Mouse (Mus musculus): ENCODE measurements around the gene Camta1.
A peak's percentile ranks its signal among the peaks of the same experiment; 100 is the strongest.

The Camta1 gene

GRCm38 (mm10) chr4:151738875-151739274 is 122.8 kb downstream of the Camta1 start:
- no peak for DNase-seq (ENCODE audit: low spot score in 2 of 2)

DNA sequence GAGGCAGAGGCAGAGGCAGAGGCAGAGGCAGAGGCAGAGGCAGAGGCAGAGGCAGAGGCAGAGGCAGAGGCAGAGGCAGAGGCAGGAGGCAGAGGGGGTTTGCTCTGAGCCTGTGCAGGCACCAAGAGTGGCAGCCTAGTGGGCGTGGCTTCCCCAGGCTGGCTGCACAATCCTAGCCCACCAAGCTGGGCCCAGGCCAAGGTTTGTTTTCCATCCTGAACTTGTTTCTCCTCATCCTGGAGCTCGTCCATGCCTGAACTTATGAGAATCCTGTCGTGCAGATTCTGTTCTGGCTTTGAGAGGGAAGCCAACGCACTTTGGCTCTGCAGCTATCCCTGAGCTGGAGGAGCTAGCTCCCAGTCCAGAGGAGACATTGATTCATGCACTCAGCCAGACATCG is 123.4 kb downstream of the Camta1 start:
- no peak for DNase-seq (ENCODE audit: low spot score in 2 of 2)

GRCm38 (mm10) chr4:151732668-151733067 is 129.0 kb downstream of the Camta1 start:
- DNase-seq (ENCODE audit: low spot score in 2 of 2): no peak

- DNase-seq (ENCODE audit: low spot score in 2 of 2): peak; percentile 25 to 32
These were observed 131.5 kb downstream of the Camta1 start for GRCm38 (mm10) chr4:151730037-151730759.

GRCm38 (mm10) chr4:151729116-151729515 is 132.6 kb downstream of the Camta1 start:
- peak in 1 of 2 experiments; percentile 16 for DNase-seq (ENCODE audit: low spot score in 2 of 2)

DNA sequence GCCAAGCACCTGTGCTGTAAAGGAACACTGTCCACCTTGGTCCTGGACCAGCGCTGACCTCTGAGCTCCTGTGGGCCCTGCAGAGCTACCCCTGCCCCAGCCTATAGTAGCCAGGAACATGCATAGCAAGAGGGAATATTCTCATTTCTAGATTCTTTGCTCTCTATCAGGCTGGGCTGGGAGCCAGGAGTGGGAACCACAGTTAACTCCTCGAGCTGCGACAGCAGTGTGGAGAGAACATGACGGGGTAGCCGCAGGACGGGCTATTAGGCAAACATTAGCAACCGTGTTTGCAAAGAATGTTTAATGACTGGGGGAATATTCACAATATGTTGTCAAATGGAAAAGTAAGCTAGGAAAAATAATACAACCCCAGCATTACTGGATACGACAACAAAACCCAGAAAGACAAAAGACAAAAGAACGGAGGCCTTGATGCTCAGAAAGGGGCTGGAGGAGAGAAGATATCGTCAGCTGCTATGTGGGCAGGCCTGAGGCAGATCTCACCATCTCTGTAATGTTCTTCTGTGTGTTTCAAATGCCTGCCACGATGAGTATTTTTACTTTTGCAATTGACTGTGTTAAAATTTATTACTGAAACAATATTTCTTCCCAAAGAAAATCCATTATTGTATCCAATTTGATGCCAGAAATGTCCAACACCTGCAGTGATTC is 133.1 kb downstream of the Camta1 start:
- no peak for DNase-seq (ENCODE audit: low spot score in 2 of 2)

DNA sequence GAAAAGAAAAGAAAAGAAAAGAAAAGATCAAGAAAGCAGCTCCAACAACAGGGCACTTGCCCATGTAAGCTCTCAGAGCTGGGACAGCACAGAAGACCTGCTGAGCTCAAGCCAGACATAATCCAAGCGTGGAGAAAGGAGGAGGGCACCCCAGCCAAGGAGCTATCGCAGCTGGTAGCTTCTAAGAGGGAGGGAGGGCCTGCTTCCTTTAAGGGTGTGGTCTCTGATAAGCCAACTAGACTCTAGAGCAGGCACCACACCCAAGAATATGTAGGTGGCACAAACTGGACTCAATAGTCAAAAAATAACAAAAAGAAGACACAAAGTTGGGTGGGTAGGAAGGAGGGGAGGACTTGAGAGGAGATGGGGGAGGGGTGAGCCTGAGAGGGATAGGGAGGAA is 135.3 kb downstream of the Camta1 start:
- peak; percentile 8 to 43 for DNase-seq (ENCODE audit: low spot score in 2 of 2)

DNA sequence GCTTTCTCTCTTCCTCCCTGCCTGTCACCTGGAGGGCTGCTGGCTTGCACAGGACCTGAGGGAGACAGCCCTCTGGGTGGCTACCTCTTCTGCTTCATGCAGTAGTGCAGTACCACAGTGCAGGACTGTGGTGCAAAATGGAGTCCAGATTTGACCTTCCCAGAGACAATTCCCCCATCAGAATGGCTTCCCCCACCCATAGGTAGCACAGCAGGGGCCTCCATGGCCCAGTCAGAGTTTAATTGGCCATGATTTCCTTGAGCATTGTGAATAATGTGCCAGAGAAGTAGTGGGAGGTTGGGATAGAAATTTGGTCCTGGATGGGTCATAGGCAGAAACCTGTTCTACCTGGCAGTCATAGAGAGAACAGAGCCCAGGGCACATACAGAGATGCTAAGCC is 136.8 kb downstream of the Camta1 start:
- DNase-seq (ENCODE audit: low spot score in 2 of 2): no peak

- DNase-seq (ENCODE audit: low spot score in 2 of 2): no peak
These were observed 140.8 kb downstream of the Camta1 start for GRCm38 (mm10) chr4:151720722-151721467.

DNA sequence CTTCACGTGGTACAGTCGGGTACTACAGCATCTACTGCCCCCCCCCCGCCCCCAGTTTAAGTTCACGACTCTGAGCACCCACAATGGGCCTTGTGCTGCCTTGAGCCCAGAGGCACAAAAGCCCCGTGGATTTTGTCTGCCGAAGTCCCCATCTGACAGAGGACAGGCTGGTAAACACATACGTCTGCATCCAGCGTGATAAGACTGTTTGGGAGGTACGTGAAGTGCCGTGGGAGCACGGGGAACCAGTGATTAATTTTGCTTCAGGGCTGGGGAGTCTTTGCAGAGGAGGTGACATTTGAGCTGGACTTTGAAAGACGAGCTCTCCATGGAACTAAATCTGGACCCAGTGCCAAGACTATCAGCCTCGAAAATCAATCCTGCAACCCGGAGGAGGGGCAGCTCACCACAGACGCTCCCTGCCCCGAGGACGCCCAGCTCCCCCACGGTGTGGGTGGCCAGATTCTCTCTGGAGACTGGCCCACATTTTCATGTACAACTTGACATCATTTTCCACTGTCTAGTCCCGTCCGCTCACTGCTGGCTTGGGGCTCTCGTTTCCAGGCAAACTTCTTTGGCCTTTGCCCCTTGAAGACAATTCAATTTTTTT is 142.7 kb downstream of the Camta1 start:
- peak in 1 of 2 experiments; percentile 25 for DNase-seq (ENCODE audit: low spot score in 2 of 2)

DNA sequence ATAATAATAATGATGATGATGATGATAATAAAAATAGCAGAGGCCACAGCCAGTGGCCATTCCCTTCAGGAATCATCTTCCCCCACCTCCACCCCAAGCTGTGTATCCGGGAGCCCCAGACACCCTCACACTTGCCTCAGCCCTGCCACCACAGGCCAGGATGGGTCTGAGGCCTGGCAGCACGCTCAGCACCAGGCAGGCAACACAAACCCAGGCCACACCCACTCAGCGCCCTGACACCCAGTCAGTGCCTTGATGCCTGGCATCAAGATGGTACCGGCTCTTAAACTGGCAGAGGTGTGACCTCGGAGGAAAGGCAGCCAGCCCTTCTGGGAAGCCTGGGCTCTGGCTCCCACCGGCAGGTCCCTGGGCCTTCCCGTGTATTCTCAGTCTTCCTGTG is 143.8 kb downstream of the Camta1 start:
- no peak for DNase-seq (ENCODE audit: low spot score in 2 of 2)

GRCm38 (mm10) chr4:151713714-151714113 is 148.0 kb downstream of the Camta1 start:
- no peak for DNase-seq (ENCODE audit: low spot score in 2 of 2)

- DNase-seq (ENCODE audit: low spot score in 2 of 2): no peak
These were observed 150.3 kb downstream of the Camta1 start for GRCm38 (mm10) chr4:151711406-151711805.

DNA sequence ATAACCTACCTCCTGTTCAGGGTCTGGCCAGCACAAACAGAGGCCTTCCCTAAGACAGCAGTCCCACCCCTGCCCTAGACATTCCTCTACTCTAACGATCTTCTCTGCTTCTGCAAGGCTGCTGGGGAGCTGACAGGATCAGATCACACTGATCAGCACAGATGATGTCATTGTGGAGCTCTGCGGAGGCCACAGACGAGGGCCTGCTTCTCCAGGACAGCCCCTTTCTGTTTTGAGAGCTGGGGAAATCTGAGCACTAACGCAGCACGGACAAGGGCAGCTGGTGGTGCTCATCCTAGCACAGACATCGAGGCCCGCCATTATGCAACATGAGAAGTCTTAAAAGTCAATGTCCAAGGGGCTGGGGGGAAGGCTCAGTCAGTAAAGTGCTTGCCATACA is 151.2 kb downstream of the Camta1 start:
- DNase-seq (ENCODE audit: low spot score in 2 of 2): no peak

- no peak for DNase-seq (ENCODE audit: low spot score in 2 of 2)
These were observed 152.4 kb downstream of the Camta1 start for GRCm38 (mm10) chr4:151709269-151709668.

DNA sequence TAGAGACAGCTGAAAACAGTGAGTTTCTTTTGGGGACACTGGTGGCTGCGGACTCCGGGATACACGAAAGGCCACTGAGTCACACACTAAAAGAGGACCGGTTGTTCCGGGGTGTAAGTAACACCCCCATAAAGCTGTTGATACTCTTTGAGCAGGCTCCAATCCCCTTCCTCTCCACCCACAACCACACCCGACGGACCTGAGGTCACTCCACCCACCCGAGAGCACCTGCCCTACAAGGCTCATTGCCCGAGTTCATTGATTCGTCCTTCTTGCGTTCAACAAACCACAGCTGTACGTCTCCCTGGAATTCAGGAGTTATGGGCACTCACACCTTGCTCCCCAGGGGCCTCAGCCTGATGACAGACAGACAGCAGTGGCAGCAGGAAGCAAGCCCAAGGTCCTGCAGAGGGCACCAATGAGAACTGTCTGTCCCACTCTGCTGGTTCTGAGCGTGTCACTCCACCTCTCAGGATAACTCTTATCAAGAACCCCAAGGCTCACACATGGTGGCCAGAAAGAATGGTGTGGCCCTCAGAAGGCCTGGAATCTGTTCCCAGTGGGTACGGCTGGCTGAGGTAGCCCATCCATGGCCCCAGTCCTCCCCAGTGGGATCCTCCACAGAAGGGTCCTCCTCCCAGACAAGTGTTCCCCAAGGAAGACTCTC is 158.5 kb downstream of the Camta1 start:
- DNase-seq (ENCODE audit: low spot score in 2 of 2): no peak

GRCm38 (mm10) chr4:151702463-151702862 is 159.2 kb downstream of the Camta1 start:
- DNase-seq (ENCODE audit: low spot score in 2 of 2): no peak

DNA sequence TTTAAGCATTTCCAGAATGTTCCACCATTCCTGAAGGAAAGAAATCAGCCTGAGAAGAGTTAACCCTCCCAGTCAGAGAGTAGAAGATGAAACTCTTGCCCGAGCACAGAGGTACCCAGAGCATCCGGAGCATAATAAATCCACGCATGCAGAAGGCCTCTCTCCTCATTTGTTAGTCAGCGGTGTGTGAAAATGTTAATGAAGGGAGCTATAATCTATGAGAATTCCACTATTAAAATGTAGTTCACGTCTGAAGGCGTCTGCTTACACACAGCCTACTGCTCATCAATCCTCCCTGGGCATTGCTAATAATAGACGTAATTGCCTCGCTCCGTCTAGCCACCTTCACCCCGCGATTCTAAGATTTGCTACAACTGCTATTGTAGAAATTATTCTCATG is 165.7 kb downstream of the Camta1 start:
- DNase-seq (ENCODE audit: low spot score in 2 of 2): no peak

GRCm38 (mm10) chr4:151694531-151694930 is 167.1 kb downstream of the Camta1 start:
- DNase-seq (ENCODE audit: low spot score in 2 of 2): no peak

DNA sequence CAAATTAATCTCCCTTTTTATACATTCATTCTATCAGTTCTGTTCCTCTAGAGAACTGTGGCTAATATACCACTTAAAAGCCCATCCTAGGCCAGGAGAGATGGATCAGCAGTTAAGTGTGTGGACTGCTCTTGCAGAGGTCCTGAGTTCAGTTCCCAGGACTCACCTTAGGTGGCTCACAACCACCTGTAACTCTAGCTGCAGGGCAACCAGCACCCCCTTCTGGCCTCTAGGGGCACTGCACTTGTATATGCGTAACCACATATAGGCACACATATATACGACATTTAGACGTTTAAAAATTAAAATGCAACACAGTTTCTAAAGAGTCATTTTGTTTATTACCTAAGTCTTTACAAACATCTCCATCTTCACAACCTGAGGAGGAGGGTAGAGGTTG is 167.6 kb downstream of the Camta1 start:
- DNase-seq (ENCODE audit: low spot score in 2 of 2): no peak

DNA sequence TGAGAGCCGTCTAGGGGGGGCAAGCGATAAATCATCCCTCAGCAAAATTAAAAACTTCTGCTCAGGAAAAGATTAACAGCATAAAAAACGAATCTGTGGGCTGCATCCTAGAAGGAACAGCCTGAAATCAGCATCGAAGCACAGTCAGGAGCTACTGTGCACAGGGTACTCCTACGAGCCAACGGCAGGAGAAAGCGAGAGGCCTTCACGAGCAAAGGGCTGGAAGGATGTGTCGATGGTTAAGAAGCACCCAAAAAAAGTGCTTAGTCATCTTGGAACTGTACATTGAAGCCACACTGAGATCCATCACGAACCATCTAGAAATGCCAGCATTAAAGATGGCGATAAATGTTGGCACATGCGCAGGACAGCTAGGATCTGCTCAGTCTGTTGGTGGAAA is 171.6 kb downstream of the Camta1 start:
- DNase-seq (ENCODE audit: low spot score in 2 of 2): no peak

GRCm38 (mm10) chr4:151688206-151688605 is 173.5 kb downstream of the Camta1 start:
- no peak for DNase-seq (ENCODE audit: low spot score in 2 of 2)
